Mouse (Mus musculus) right cerebral cortex, adult 18-20 months (tissue): Measurements from ENCODE around the gene Ppp2r5a.
A peak's percentile ranks its signal among the peaks of the same experiment; 100 is the strongest.

Source experiments
- DNase-seq: peaks from one replicate; pipeline ENCODE4 v3.0.0; 2022; ENCODE audit warnings: mixed read lengths

Gene Ppp2r5a

DNA sequence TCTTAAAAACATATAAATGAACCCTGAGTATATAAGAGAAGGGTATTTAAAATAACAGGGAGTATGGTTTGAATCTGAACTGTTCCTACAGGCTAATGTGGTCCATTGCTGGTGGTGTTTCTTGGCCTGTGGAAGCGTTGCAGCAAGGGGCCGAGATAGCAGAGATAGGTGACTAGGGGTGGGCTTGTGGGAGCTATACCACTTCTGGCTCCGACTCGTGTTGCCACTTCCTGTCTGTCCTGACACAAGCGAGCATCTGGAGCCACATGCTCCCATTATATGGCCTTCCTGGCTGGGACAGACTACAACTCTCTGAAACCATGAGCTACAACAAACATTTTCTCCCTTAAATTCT lies 27.5 kb downstream of the Ppp2r5a start:
- DNase-seq: no peak

- no peak for DNase-seq
These were observed 28.0 kb downstream of the Ppp2r5a start for GRCm38 (mm10) chr1:191374993-191375643.

DNA sequence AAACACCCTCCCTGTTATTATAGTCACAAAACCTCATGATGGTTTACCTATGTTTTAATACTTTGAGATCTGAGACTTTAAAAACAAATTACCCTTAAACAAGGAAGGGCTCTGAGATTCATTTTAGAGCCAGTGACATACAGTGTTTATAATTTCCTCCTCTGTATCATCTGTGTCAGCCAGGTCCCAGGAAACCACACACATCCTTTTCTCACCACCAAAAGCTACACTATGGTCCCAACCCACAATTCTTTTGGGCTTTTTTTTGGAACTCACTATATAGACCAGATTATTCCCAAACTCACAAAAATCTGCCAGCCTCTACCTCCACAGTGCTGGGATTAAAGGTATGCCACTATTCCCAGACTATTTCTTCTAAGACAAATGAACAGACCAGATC lies 33.9 kb downstream of the Ppp2r5a start:
- no peak for DNase-seq

GRCm38 (mm10) chr1:191368193-191368592 lies 34.9 kb downstream of the Ppp2r5a start:
- DNase-seq: no peak

- DNase-seq: no peak
These were observed 38.6 kb downstream of the Ppp2r5a start for GRCm38 (mm10) chr1:191364477-191364876.

GRCm38 (mm10) chr1:191362412-191362811 lies 40.7 kb downstream of the Ppp2r5a start:
- DNase-seq: no peak

- no peak for DNase-seq
These were observed 43.6 kb downstream of the Ppp2r5a start for GRCm38 (mm10) chr1:191359478-191359877.

- no peak for DNase-seq
These were observed 46.1 kb downstream of the Ppp2r5a start for GRCm38 (mm10) chr1:191356936-191357335.

GRCm38 (mm10) chr1:191353836-191354235 lies 49.2 kb downstream of the Ppp2r5a start:
- DNase-seq: no peak

DNA sequence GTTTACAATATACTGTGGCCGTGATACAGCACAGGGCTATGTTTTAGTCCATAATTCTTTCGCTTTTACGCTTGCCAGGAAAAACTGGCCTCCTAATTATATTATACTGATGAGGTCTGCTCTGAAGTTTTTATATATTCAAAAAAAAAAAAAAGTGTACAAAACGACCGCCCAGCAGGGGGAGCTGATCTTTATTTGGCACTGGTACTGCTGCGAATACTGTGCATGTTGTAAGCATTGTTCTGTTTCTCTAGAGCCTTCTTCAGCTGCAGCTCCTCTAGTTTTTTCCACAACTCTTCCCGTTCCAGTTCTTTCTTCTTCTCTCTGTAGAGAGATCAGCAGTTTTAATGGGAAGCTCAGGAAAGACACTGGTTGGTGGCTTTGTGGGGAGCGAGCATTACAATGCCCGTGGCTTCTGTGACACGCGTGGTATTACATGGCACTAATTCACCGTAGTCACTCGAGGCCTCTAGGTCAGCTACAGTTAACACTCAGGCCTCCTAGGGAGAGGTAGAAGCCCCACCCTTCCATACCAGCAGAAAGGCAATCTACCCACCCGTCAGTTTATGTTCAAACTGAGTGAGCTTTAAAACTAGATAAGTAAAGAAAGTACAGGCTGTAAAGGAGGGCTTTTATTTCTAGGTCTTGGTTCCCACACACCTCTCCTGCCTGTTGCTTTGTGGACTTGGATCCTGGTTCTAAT lies 50.1 kb downstream of the Ppp2r5a start:
- peak; percentile 28 for DNase-seq

GRCm38 (mm10) chr1:191350355-191350754 lies 52.7 kb downstream of the Ppp2r5a start:
- DNase-seq: no peak

- DNase-seq: no peak
These were observed 53.5 kb downstream of the Ppp2r5a start for GRCm38 (mm10) chr1:191349486-191350037.

DNA sequence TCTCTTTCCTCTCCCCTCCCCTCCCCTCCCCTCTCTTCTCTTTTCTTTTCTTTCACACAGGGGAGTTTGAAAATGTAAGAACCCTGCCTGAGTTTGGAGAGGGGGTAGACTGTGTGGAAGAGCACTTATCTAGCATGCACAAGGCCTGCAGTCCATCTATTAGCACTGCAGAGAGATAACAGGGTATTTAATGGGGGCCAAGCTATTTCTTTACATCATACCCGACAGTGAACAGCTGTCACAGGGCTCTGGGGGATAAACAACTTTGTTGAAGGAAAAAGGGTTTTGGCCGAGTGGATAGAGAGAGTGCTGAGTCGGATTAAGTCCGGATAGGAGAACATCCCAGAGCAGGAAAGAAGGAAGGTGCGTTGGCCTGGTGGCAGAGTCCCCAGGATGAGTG lies 54.1 kb downstream of the Ppp2r5a start:
- no peak for DNase-seq

DNA sequence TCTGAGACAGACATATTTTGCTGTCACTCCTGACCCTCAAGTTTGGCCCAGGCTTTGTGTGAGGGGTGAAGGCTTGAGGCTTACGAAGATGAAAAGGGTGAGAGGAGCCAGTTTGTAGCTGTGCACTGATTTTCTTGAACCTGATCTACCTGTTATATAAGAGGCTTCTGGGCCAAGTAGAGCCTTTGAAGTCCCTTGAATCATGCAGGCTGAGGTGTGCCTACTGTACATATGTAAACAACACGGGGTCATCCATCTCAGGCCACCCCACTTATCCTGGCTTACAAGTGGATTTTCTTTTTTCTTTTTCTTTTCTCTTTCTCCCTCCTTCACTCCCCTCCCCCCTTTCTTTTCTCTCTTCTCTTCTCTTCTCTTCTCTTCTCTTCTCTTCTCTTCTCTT lies 54.5 kb downstream of the Ppp2r5a start:
- DNase-seq: no peak

DNA sequence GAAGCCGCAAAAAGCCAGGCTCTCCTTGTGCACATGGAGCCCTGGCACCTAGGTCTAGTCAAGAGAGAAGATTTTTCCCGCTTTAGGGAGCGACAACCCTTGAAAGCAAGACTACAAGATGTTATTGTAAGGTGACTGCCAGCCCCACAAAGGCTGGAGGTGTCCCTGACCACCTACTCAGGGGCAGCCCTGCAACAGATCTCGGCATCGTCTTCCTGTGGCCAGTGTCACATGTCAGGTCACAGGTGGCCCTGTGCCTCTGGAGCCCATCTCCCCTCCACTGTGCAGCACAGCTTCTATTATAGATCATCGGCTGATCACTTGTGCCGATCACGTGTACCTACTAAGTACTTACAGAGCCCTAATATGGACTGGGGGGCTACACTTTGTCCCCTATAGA lies 55.5 kb downstream of the Ppp2r5a start:
- DNase-seq: no peak

- no peak for DNase-seq
These were observed 62.5 kb downstream of the Ppp2r5a start for GRCm38 (mm10) chr1:191340530-191340929.

GRCm38 (mm10) chr1:191339876-191340275 lies 63.2 kb downstream of the Ppp2r5a start:
- DNase-seq: no peak

GRCm38 (mm10) chr1:191334500-191334899 lies 68.6 kb downstream of the Ppp2r5a start:
- no peak for DNase-seq

- no peak for DNase-seq
These were observed 72.7 kb downstream of the Ppp2r5a start for GRCm38 (mm10) chr1:191330356-191330755.

- DNase-seq: no peak
These were observed 75.0 kb downstream of the Ppp2r5a start for GRCm38 (mm10) chr1:191328019-191328441.

GRCm38 (mm10) chr1:191327258-191327657 lies 75.8 kb downstream of the Ppp2r5a start:
- no peak for DNase-seq

DNA sequence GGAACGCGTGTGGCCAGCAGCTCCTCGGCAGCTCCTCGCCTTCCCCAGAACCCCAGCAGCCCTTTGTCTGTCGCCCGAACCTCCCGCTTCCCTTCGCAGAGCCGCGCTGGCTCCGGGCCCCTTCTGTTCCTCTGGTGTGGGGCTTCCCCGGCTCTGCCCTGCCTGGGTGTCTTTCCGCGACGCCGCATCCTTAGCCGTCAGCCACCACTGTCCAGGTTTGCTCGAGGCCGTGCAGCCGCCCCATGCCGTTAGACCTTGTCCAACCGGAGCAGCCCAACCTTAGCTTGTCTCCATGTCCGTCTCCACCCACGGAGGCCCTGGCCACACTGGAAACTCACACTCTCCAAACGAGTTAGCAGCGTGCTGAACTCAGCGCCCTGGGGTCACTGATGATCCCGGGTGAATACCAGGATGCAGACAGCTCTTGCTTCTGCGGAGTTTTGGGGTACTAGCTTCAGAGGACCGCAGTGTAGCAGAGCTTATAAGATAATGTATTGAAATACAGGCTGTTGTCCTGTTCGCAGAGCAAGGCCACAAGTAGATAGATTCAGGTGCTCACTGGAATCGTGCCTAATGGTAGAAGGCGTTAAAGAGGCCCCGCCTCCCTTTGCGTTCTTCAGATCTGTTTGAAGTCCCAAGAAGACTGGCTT lies 76.7 kb downstream of the Ppp2r5a start:
- no peak for DNase-seq

DNA sequence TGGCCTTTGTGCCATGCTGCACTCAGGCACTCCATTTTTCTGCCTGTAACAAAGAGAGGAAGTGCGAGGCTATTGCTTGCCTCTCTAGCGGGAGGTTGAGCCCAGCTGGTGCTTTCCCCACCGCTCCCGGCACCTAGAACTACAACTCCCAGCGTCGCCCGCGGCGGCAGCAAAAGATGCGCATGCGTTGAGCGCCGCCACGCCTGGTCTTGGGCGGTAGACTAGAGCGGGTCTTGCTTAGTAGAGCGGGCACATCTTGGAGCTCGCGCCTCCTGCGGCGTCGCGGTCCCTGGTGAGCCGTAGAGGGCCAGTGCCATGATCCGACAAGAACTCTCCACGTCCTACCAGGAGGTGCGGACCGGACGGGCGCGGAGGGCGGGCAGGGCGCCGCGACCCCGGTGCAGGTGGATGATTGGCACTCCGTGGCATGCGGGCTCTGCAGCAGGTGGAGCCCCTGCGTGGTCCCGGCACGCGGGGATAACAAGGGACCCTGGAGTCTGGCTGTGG lies 77.3 kb downstream of the Ppp2r5a start, which contains the start of gene Tmem206:
TSS of gene Tmem206 (plus strand) at position 187 of the 507 bp plus-strand sequence.
- peak; percentile 96 for DNase-seq
